Mouse (Mus musculus) liver, embryonic 15.5 days (tissue): ENCODE results near the gene Wnk2. TPM values are rescaled to one million over a fixed set of nuclear protein-coding genes. Genes with fewer than 3 reads are reported as not detected.

ENCODE experiments used
- ATAC-seq: fragments of 200-750 bp; cut with Nextera tagmentation; 2 replicates; pipeline ENCODE4 v1.8.0; 2017; ENCODE audit warnings: moderate number of reproducible peaks, mild to moderate bottlenecking, moderate library complexity; ENCODE audit not compliant: insufficient read depth
- H3K27ac ChIP-seq: fragments of 300-500 bp; sonication (generic); replicated peaks from 2 replicates; pipeline ENCODE4 v1.5.1; 2015; ENCODE audit warnings: mild to moderate bottlenecking, inconsistent platforms
- H3K27me3 ChIP-seq: fragments of 300-500 bp; sonication (generic); 2 replicates; pipeline ENCODE4 v1.6.1; 2015; ENCODE audit warnings: mild to moderate bottlenecking, inconsistent platforms
- H3K36me3 ChIP-seq: fragments of 300-500 bp; sonication (generic); replicated peaks from 2 replicates; pipeline ENCODE4 v1.6.1; 2015; ENCODE audit warnings: moderate library complexity, mild to moderate bottlenecking, inconsistent platforms
- H3K4me1 ChIP-seq: fragments of 300-500 bp; sonication (generic); replicated peaks from 2 replicates; pipeline ENCODE4 v1.6.1; 2015; ENCODE audit warnings: inconsistent platforms
- H3K4me2 ChIP-seq: fragments of 300-500 bp; sonication (generic); 2 replicates; pipeline ENCODE4 v1.6.1; 2015; ENCODE audit warnings: moderate library complexity, mild to moderate bottlenecking, inconsistent platforms
- H3K4me3 ChIP-seq: fragments of 300-500 bp; sonication (generic); replicated peaks from 2 replicates; pipeline ENCODE4 v1.5.1; 2015; ENCODE audit warnings: mild to moderate bottlenecking, inconsistent platforms
- H3K9ac ChIP-seq: fragments of 300-500 bp; sonication (generic); 2 replicates; pipeline ENCODE4 v1.6.1; 2015; ENCODE audit warnings: moderate library complexity, mild to moderate bottlenecking, inconsistent platforms
- H3K9me3 ChIP-seq: fragments of 300-500 bp; sonication (generic); replicated peaks from 2 replicates; pipeline ENCODE4 v1.6.1; 2016; ENCODE audit warnings: inconsistent platforms
- WGBS: fragments of 180-500 bp; shearing (Covaris S2); methylation state at CpG from one replicate; pipeline ENCODE4 v1.1.7; 2015; ENCODE audit warnings: mixed read lengths; ENCODE audit not compliant: insufficient replicate concordance; 5-methylcytosine and 5-hydroxymethylcytosine counted together
- polyA plus RNA-seq: library from polyadenylated mRNA; unstranded; fragments of >200 nt; fragmentation: Nextera tagmentation; extraction: Ambion mirVana; gene quantifications from 2 replicates; pipeline ENCODE4 v1.2.1, GENCODE M21; 2015

Gene Wnk2
- polyA plus RNA-seq, 1 experiment from 2014 or later: 0.10 TPM

DNA sequence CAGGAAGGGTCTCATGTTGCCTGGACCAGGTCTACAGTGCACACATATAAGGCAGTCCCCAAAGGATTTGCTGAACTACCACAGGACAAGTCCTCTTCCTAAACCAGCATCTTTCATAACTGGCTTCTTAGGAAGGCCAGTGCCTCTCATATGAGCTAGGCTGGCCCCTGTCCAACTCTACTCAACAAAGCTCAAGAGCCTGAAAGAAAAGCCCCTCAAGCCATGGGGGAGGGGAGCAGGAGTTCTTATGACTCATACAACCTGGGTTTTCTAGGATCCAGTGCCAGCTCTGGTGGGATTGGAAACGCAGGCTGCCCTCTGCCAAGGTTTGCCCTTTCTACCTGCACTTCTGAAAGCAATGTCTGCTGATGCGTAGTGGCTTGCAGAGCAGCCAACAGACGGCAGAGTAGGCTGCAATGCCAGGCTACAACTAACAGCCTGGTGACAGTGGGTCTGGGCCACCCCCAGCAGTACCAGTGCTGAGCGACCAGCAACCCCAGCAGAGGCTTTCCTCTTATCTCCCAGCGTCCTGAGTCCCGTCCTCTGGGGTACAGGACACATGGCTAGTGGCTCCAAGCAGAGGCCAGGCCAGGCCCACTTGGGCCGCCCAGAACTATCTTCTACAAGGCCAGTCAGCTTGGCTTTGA, 110.8 kb downstream of the Wnk2 start:
- no peak overlapping the region for H3K4me2 ChIP-seq
- no peaks in the 10 kb centered on the region for H3K9me3 ChIP-seq
- WGBS: 57% methylated on average over 7 of the region's 7 CpGs
- no peak overlapping the region for H3K9ac ChIP-seq
- H3K27ac ChIP-seq: no peak overlapping the region
- ATAC-seq: no peak
- H3K36me3 ChIP-seq: no peaks in the 10 kb centered on the region
- H3K4me1 ChIP-seq: no peaks in the 10 kb centered on the region
- H3K4me3 ChIP-seq: no peak overlapping the region
- H3K27me3 ChIP-seq: no peaks in the 10 kb centered on the region

DNA sequence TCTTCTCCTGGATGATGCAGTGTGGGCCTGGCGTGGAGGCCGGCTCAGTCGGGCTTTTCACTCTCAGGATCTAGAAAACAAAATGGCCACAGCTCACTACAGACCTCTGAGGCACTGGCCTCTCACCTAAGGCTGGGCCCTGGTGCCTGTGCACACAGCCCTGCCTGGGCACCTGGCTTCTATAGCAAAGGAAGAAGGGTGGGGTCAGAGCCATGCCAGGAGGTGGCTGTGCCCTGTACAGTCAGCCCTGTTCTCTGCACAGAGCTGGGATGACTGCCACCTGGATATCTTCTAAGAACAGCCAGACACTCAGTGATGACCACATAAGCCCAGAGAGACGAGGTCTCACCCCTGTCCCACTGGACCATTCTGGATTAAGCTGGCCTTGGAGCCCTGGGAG, 111.4 kb downstream of the Wnk2 start:
- ATAC-seq: no peak
- Histone ChIP-seq H3K36me3 (no peaks in the 10 kb centered on the region), H3K9me3 (no peaks in the 10 kb centered on the region), H3K4me3 (no peak overlapping the region), H3K27me3 (no peaks in the 10 kb centered on the region), H3K9ac (no peak overlapping the region), H3K4me1 (no peaks in the 10 kb centered on the region), H3K4me2 (no peak overlapping the region), H3K27ac (no peak overlapping the region)
- 58% methylated on average over 4 of the region's 4 CpGs for WGBS

DNA sequence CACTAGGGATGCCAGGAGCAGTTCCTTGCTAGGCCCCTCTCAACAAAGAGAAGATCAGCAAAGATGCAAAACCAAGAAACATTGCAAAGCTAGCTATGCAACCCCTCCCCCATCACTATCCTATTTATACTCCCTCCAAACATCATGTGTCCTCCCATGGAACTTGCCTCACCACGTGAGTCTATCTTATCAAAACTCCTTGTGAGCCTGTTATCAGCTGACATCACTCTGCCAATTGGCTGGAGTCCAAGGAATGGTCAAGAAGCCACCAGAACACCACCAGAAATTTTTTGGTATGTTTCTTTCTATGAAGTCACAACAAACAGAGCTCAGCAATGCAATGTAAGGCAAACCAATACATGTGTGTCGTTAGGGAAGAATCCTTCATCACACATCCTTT, 116.8 kb downstream of the Wnk2 start:
- no peak overlapping the region for H3K4me2 ChIP-seq
- H3K4me3 ChIP-seq: no peak overlapping the region
- ATAC-seq: no peak
- no peaks in the 10 kb centered on the region for H3K4me1 ChIP-seq
- H3K27me3 ChIP-seq: no peaks in the 10 kb centered on the region
- no peak overlapping the region for H3K9ac ChIP-seq
- 49% methylated on average over 2 of the region's 2 CpGs for WGBS
- no peaks in the 10 kb centered on the region for H3K36me3 ChIP-seq
- H3K27ac ChIP-seq: no peak overlapping the region
- no peaks in the 10 kb centered on the region for H3K9me3 ChIP-seq

DNA sequence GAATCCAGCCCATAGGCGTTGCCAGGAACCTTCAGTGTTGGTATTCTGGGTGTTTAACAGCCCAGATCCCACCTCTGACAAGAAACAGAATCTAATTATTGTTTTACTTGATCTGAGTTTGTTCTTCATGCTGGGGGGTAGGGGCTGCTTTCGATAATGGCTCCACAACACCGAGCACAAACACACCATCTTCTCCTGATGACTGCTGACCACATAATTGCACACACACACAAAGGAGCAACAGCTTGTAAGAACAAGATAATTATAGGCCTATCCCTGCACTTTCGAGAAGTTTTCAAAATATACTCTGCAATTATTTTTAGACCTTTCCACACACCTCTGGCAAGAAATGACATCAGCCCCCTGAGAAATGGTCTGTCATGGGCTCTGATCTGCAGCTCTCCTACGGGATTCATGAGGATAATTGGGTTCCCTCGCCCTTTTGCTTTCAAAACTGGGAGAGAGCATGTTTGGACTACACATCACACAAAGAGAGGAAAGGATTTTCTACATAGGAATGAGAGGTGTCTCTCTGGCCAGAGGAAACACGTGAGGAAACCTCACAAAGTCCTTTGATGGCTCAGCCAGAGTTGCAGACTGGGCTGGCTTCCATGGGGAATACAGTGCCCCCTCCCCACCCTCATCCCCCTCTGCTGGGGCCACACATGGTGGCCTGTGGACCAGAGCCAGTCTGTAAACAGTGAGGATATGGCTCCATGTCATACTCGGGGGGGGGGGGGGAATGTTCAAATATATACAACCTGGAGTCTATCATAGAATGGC, 118.9 kb downstream of the Wnk2 start:
- Histone ChIP-seq H3K9ac (no peak overlapping the region), H3K9me3 (no peaks in the 10 kb centered on the region), H3K27me3 (no peaks in the 10 kb centered on the region), H3K27ac (no peak overlapping the region), H3K4me3 (no peak overlapping the region), H3K4me2 (no peak overlapping the region), H3K36me3 (no peaks in the 10 kb centered on the region), H3K4me1 (peaks cover 14% of the 10 kb centered on the region)
- 53% methylated on average over 8 of the region's 8 CpGs for WGBS
- no peak for ATAC-seq

DNA sequence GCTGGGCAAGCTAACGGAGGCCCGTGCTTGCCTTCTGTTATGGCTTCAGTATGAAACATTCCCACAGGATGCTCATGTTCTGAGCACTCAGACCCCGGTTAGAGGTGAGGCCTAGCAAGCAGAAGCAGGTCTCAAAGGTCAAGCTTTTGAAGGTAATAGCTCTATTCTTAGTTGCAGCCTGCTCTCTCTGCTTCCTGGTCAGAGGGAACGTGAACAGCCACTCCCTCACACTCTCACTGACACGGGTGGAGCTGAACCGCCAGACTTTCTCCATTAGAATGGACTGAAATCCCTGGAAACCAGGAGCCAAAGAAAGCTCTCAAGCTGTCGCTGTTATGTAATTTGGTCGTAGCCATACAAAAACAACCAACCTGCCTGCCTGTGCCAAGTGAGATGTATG, 120.8 kb downstream of the Wnk2 start:
- no peak for ATAC-seq
- WGBS: 63% methylated on average over 8 of the region's 8 CpGs
- Histone ChIP-seq H3K27me3 (no peaks in the 10 kb centered on the region), H3K4me1 (peaks cover 14% of the 10 kb centered on the region), H3K9me3 (no peaks in the 10 kb centered on the region), H3K9ac (no peak overlapping the region), H3K27ac (no peak overlapping the region), H3K36me3 (no peaks in the 10 kb centered on the region), H3K4me3 (no peak overlapping the region), H3K4me2 (no peak overlapping the region)

DNA sequence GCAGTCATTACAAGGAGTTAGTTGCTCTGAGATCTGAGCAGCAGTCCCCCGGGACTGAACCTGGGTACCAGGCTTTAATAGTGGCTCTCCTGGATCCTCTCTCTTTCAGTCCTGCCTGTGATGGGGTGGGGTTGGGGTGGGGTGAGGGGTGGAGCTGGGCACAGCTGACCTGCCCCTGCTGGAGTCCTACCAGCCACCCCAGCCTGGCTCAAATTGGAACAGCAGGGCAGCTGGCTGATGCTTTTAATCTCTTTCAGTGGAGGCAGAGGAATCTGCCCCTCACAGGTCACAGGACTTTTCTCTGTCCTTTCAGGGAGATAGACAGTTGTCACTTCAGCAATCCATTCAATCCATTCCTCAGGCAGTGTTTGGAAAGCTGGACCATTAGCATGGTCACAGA, 122.3 kb downstream of the Wnk2 start:
- Histone ChIP-seq H3K9me3 (no peaks in the 10 kb centered on the region), H3K4me1 (peaks cover 14% of the 10 kb centered on the region), H3K27me3 (no peaks in the 10 kb centered on the region), H3K4me3 (no peak overlapping the region), H3K36me3 (no peaks in the 10 kb centered on the region), H3K4me2 (no peak overlapping the region), H3K9ac (no peak overlapping the region), H3K27ac (no peak overlapping the region)
- 7% methylated on average over 1 of the region's 1 CpGs for WGBS
- ATAC-seq: no peak

DNA sequence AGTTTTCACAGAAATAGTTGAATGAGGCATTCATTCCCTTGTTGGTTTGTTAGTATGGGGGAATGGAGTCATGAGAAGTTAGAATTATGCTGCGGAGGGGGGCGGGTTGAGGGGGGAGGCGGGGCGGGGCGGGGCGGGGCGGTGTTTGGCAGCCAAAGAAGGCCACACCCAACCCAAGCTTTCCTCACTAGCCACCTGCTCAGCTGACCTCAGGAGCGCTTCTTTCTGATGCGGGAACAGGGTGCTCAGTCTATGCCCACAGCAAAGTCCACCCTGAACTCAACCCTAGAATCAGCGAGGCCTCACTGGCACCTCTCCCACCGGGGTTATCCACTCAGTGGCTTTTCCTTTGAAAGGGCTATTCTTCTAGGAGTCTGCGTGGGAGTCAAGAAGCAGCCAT, 123.1 kb downstream of the Wnk2 start:
- H3K9me3 ChIP-seq: no peaks in the 10 kb centered on the region
- no peak overlapping the region for H3K27ac ChIP-seq
- H3K4me3 ChIP-seq: no peak overlapping the region
- WGBS: 8% methylated on average over 12 of the region's 12 CpGs
- ATAC-seq: no peak
- no peaks in the 10 kb centered on the region for H3K36me3 ChIP-seq
- peak overlapping the region; percentile 4; the same call in 1 of the 2 replicates for H3K4me2 ChIP-seq
- peaks cover 14% of the 10 kb centered on the region for H3K4me1 ChIP-seq
- H3K9ac ChIP-seq: no peak overlapping the region
- no peaks in the 10 kb centered on the region for H3K27me3 ChIP-seq

DNA sequence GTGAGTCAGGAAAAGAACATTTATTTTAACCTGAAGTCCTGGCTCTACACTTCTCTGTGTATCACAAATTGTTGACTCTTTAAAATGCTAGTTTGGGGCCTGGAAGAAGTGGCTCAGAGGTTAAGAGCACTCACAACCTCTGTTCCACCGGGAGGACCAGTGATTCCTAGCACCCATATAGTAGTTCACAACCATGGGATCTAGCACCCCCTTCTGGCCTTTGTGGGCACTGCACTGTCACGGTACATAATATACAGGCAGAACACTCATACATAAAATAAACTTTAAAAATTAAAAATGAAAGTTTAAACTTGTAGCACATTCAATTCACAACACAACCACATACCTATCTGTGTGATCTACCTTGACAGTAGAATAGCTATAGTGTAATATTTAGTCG, 126.1 kb downstream of the Wnk2 start:
- WGBS: 52% methylated on average over 3 of the region's 3 CpGs
- Histone ChIP-seq H3K27ac (no peak overlapping the region), H3K9me3 (no peaks in the 10 kb centered on the region; the same call in 1 of the 2 replicates), H3K9ac (no peak overlapping the region), H3K36me3 (no peaks in the 10 kb centered on the region), H3K4me2 (no peak overlapping the region), H3K4me1 (peaks cover 14% of the 10 kb centered on the region), H3K4me3 (no peak overlapping the region), H3K27me3 (no peaks in the 10 kb centered on the region)
- no peak for ATAC-seq

DNA sequence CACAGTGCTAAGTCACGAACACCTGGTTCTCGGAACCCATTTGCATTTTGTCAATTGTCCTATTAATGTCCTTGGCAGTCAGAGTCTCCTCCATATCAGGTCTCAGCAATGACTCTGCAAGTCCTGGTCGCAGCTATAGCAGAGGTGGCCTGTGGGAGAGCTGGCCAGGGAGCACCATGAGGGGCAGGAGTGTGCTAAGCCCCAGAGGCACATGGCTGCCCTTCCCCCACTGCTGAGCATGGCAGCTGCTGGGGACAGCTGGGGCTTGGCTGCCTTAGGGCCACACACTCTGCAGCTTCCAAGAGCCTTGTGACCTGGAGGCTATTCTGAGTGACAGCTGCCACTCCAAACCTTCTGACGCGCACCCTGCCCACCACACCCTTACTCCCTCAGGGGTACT, 127.7 kb downstream of the Wnk2 start:
- Histone ChIP-seq H3K4me3 (no peak overlapping the region), H3K4me1 (peaks cover 22% of the 10 kb centered on the region), H3K9me3 (no peaks in the 10 kb centered on the region; the same call in 1 of the 2 replicates), H3K36me3 (no peaks in the 10 kb centered on the region), H3K27ac (no peak overlapping the region), H3K27me3 (peaks cover 9% of the 10 kb centered on the region), H3K9ac (no peak overlapping the region), H3K4me2 (no peak overlapping the region)
- 49% methylated on average over 5 of the region's 5 CpGs for WGBS
- no peak for ATAC-seq

DNA sequence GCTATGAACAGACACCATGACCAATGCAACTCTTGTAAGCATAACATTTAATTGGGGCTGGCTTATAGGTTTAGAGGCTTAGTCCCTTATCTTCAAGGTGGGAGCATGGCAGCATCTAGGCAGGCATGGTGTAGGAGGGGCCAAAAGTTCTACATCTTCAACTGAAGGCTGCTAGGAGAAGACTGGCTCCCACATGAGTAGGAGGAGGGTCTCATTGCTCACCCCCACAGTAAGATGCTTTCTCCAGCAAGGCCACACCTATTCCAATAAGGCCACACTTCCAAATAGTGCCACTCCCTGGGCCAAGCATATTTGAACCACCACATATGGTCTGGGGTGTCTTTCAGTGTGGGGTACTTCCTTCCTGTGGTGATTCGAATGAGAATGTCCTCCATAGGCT, 130.4 kb downstream of the Wnk2 start:
- H3K9ac ChIP-seq: no peak overlapping the region
- H3K4me1 ChIP-seq: peaks cover 15% of the 10 kb centered on the region
- no peaks in the 10 kb centered on the region for H3K36me3 ChIP-seq
- no peak overlapping the region for H3K27ac ChIP-seq
- peaks cover 15% of the 10 kb centered on the region for H3K27me3 ChIP-seq
- 54% methylated on average over 1 of the region's 1 CpGs for WGBS
- no peaks in the 10 kb centered on the region; the same call in 1 of the 2 replicates for H3K9me3 ChIP-seq
- no peak for ATAC-seq
- H3K4me2 ChIP-seq: no peak overlapping the region
- H3K4me3 ChIP-seq: no peak overlapping the region

DNA sequence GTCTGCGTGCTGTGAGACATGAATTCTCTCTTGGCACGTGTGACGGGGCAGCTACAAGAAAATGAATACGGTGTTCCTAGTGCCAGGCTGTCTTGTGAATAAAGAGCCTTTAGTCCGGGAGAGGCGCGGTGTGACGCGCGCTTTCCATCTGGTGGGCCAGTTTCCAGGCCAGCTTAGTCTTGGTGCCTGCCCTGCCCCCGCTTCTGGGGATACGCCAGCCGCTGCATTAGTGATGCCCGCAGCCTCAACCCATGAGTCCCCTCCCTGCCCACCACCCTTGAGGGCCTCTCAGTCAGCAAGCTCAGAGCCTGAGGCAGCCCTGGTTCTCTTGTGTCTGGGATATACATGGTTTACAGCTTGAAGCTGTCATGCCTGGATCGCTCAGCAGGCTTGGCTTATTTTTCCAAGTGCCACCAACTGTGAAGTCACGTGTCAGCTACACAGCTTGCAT, 131.5 kb downstream of the Wnk2 start:
- Histone ChIP-seq H3K4me1 (peaks cover 15% of the 10 kb centered on the region), H3K4me2 (peak overlapping the region; percentile 57), H3K36me3 (no peaks in the 10 kb centered on the region), H3K9me3 (no peaks in the 10 kb centered on the region; the same call in 1 of the 2 replicates), H3K27me3 (peaks cover 15% of the 10 kb centered on the region), H3K27ac (no peak overlapping the region), H3K4me3 (no peak overlapping the region), H3K9ac (no peak overlapping the region)
- WGBS: 31% methylated on average over 16 of the region's 16 CpGs
- ATAC-seq: no peak
